Mouse (Mus musculus) cerebellum, postnatal 14 days (tissue): ENCODE measurements around the gene Slc10a7.
"Not testable (repeated sequence)": the region's sequence is repeated elsewhere in the genome, so short reads cannot be mapped to it uniquely, and the experiment has no call there.

Source experiments
- DNase-seq, 2 experiments: peaks; one replicate each; pipeline ENCODE4 v3.0.0; 2021; ENCODE audit warnings: mixed read lengths in 2 of 2

Gene Slc10a7

DNA sequence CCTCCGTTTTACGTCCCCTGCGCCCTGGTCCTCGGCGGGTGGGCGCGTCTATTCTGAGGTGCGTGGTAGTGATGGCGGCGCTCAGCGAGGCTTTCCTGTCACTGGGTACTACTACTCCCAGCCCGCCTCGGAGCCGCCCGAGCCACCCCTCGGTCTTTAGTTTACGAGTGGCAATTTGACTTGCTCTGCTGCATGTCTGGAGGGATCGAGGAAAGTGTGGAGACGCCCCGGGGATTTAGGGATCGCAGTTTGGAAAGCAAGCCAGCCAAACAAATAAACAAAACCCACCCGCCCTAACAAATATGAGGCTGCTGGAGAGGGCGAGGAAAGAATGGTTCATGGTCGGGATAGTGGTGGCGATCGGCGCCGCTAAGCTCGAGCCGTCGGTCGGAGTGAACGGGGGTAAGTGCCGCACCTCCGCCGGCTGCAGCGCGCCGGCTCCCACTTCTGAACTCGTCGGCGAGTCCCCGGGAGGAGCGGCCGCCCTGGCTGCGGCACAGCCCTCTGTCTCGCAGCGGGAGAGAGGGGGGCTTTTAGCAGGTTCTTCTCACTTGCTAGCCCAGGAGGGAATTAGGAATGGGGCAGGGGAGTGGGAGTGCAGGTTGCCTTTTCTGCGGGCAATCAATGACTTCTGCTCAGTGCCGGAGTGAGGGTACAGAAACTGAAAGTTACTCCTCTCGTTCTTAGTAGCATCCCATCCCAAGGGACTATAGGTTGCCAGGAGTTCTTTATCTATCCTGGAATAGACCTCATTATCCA is at the start of gene Slc10a7:
Gene Slc10a7 (plus strand): TSS at position 74 of the 759 bp plus-strand sequence.
- peak; percentile 92 for DNase-seq

DNA sequence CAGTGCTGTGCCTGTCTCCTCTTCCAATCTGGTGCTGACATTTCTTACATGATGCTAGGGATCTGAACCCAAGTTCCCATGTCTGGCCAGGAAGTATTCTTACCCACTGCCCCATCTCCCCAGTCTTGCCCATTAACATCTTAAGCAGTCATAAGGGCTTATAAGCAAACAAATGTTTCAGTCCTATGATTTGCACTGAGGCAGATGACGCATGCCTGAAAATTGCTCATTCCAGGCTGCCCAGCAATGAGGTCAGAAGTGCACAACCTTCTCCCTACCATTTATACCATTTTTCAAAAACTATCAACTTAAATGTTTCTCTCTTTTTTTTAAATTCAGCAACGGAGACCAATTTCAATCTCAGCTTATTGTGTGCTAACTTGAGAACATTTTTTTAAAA is 45.2 kb upstream of the Slc10a7 start:
- no peak for DNase-seq

- peak in 1 of 2 experiments; percentile 3 for DNase-seq
Observed at GRCm38 (mm10) chr8:78467889-78468288, 41.3 kb upstream of the Slc10a7 start.

- DNase-seq = peak in 1 of 2 experiments; percentile 2
Observed at GRCm38 (mm10) chr8:78477051-78477829, 31.9 kb upstream of the Slc10a7 start.

DNA sequence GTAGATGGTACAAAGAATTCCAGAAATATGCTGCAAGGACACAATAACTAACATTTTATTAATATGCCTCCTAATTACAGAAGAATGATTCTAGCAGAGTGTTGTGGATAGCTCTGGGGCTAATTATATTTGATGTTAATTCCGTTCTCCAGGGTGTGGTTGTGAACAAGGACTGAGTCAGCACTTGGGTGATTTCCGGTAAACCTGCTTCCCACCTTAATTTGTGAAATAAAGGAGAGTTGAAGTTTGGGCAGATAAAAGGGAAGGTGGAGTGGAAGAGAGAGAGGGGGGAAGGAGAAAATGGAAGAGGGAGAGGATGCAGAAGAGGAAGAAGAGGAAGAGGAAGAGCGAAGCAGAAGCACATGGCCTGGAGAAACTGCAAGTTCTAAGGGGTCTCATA is 19.4 kb upstream of the Slc10a7 start:
- no peak for DNase-seq

- DNase-seq = no peak
Observed at GRCm38 (mm10) chr8:78493031-78493430, 16.1 kb upstream of the Slc10a7 start.

DNA sequence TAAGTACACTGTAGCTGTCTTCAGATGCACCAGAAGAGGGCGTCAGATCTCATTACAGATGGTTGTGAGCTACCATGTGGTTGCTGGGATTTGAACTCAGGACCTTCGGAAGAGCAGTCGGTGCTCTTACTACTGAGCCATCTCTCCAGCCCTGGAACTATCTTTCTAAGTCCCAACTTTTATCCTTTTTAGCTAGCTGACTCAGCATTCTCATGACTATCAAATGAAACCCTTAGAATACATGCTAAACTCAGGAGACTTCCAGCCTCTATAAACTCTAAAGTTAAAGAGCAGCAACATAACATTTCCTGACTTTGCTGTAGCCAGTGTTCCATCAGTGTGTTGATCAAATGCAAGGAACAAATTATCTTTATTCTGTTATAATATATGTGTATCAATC is 12.9 kb upstream of the Slc10a7 start:
- DNase-seq = not testable (repeated sequence)

DNA sequence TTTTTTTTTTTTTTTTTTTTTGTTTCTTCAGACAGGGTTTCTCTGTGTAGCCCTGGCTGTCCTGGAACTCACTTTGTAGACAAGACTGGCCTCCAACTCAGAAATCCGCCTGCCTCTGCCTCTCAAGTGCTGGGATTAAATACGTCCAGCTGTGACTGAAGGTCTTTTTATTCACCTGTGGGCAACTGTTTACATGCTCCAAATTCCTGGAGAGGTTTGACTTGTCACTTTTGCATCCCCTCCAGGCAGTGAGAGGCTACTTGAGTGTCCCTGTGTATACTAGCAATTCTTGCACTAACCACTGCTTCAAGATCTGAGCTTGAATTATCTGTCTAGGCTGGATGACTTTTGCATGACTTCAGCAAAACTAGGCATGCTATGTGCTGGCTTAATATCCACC is 6.4 kb upstream of the Slc10a7 start:
- DNase-seq = no peak

- DNase-seq = peak in 1 of 2 experiments; percentile 62
Observed at GRCm38 (mm10) chr8:78507979-78508718, 997 bp upstream of the Slc10a7 start.

GRCm38 (mm10) chr8:78508719-78509272 is 350 bp upstream of the Slc10a7 start, which contains the start of gene Rbmxl1:
Gene Rbmxl1, minus strand, starts transcription at chr8:78508898.
- peak; percentile 97 to 99 for DNase-seq

GRCm38 (mm10) chr8:78510094-78510493 is 948 bp downstream of the Slc10a7 start:
- DNase-seq = peak in 1 of 2 experiments; percentile 4

GRCm38 (mm10) chr8:78510926-78511325 is 1.8 kb downstream of the Slc10a7 start:
- no peak for DNase-seq

DNA sequence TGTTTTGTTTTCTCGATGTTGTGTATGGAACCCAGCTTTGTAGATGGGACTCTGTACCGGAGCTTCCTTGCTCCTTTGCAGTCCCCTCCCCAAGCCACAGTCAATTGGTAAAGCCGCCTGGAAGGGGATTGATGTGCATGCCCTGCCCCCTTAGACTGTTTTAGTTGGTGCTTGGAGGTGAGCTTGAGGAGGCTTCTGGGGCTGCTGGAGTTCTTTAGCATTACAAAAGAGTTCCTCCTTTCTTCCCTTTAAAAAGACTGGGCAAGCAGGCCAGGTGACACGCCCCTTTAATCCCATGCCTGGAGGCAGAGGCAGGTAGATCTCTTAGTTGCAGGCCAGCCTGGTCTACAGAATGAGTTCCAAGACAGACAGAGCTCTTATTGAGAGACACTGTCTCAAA is 4.0 kb downstream of the Slc10a7 start:
- DNase-seq = no peak

- no peak for DNase-seq
Observed at GRCm38 (mm10) chr8:78514706-78515105, 5.6 kb downstream of the Slc10a7 start.

DNA sequence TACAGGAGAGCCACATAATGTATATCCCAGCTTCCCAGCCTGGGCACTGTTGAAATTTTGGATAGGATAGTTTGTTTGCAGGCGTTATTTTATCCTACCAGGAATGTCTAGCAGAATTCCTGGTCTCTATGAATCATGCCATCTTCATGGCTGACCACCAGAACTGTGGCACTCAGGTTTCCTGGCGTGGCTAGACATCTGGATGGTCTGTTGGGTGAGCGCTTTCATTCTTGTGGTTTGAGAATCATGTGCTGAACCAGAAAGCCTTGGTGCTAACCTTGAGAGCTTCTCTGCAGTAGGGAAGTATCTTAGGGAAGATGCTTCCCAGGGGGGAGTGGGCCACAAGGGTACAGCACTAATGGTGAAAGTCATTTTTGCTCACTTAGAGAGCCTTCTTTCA is 6.0 kb downstream of the Slc10a7 start:
- no peak for DNase-seq

DNA sequence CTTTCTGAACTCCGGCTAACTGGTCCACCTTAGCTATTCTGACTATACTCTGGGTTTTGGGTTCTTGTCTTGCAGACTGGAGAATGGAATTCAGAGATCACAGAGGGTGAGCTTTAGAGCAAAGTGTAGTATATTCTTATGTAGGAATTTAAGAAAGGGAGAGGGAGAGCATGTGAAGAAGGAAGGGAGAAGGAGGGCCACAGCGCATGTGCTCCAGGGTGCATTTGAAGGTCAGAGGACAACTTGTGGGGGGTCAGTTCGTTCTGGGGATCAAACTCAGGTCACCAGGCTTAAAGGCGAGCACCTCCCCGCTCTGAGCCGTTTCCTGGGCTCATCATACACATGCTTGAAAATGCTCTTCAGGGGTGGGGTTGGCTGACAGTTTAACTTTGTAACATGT is 24.8 kb downstream of the Slc10a7 start:
- no peak for DNase-seq

- DNase-seq = no peak
Observed at GRCm38 (mm10) chr8:78536716-78537115, 27.6 kb downstream of the Slc10a7 start.

DNA sequence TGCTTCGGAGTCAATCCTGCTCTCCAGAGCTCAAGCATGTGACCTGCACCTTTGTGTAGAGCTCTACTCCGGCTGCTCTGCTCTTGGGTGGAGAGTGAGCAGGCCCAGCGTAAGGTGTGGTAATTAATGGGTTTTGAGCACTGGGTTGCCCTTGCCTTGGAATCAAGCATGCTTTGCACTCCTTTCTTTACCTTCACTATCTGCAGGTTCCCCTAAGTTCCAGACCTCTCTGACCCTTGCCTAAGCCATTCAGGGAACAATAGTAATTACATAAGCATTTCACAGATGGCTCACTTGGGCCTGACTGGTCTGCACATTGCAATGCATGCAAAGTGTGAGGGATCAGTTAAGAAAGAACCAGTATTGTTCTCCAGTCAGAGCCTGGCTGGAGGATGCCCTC is 28.6 kb downstream of the Slc10a7 start:
- DNase-seq = no peak

GRCm38 (mm10) chr8:78542670-78543069 is 33.5 kb downstream of the Slc10a7 start:
- DNase-seq = not testable (repeated sequence)

- DNase-seq = no peak
Observed at GRCm38 (mm10) chr8:78543621-78544020, 34.5 kb downstream of the Slc10a7 start.

- DNase-seq = no peak
Observed at GRCm38 (mm10) chr8:78544545-78544944, 35.4 kb downstream of the Slc10a7 start.

GRCm38 (mm10) chr8:78545153-78545817 is 36.1 kb downstream of the Slc10a7 start:
- not testable (repeated sequence) for DNase-seq
